Mouse (Mus musculus) 3134 (cell line): ENCODE results near the gene Ptk7.
A peak's percentile ranks its signal among the peaks of the same experiment; 100 is the strongest.

Source experiments
- DNase-seq: peaks from one replicate; pipeline ENCODE4 v3.0.0-alpha.2; 2011; ENCODE audit warnings: low spot score; ENCODE audit not compliant: insufficient read length; ENCODE audit errors: extremely low read depth

Ptk7 gene

DNA sequence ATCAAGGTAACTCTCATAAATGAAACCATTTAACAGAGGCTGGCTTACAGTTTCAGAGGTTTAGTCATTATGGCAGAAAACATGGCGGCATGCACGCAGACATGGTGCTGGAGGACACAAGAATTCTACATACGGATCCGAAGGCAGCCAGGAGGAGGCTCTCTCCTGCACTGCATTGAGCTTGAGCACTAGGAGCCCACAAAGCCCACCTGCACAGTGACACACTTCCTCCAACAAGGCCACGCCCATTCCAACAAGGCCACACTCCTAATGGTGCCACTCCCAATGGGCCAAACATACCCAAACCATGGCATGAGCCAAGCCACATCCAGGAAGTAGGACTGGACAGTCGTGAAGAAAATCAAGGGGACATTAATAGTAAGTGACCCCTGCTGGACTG is 18.0 kb downstream of the Ptk7 start:
- no peak for DNase-seq

- peak; percentile 75 for DNase-seq
Observed at GRCm38 (mm10) chr17:46609721-46610514, 19.4 kb downstream of the Ptk7 start.

GRCm38 (mm10) chr17:46605987-46606386 is 23.3 kb downstream of the Ptk7 start:
- DNase-seq, result no peak

- DNase-seq, result no peak
Observed at GRCm38 (mm10) chr17:46605126-46605525, 24.2 kb downstream of the Ptk7 start.

DNA sequence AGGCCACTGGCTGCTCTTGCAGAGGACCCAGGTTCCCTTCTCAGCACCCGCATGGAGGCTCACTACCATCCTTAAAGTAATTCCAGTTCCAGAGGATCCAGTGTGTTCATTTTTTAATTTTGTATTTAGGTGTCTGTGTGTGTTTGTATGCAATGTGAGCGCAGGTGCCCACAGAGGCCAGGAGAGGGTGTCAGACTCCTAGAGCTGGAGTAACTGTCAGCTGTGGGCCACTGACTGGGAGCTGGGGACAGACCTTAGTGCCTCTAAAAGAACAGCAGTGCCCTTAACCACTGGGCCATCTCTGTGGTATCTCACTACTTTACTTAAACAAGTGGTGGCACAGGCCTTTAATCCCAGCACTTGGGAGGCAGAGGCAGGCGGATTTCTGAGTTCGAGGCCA is 26.1 kb downstream of the Ptk7 start:
- no peak for DNase-seq

DNA sequence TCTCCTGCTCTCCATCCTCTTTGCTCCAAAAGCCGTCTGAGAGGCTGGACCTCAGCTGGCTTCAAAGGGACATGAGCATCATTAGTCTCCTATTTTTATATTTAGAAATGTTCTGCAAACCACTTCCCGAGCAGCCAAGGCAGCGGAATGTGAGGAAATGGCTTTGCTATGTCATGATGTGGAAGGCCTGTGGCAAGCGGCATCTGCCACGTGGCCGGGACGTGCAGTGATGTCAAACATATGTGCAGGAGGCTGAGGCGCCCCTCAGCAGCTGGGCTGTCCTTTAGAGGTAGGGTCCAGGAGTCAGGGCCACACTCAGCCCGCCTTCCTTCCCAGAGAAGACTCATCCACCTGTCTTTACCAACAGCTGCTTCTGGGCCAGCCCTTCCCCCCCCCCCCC is 27.1 kb downstream of the Ptk7 start:
- DNase-seq, result no peak

GRCm38 (mm10) chr17:46600569-46600968 is 28.7 kb downstream of the Ptk7 start:
- no peak for DNase-seq

- DNase-seq, result no peak
Observed at GRCm38 (mm10) chr17:46598963-46599362, 30.3 kb downstream of the Ptk7 start.

DNA sequence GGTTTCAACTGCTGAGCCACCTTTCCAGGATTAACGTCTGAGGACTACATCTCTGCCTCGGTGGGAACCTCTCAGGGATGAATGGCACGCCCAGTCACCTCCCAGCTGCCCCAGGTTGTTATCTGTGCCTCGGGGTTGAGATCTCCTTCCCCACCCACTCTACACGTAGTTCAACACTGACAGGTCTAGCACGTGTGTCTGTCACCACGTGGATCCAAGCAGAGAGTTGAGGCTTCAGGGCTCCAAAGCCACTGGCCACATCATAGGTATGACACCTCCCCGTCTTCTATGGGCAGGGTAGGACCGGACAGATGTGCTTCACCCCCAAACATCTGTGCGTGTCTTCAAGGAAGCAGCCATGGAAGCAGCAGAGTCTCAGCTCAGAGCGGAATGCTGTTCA is 31.3 kb downstream of the Ptk7 start:
- no peak for DNase-seq

GRCm38 (mm10) chr17:46595336-46595735 is 34.0 kb downstream of the Ptk7 start:
- no peak for DNase-seq

DNA sequence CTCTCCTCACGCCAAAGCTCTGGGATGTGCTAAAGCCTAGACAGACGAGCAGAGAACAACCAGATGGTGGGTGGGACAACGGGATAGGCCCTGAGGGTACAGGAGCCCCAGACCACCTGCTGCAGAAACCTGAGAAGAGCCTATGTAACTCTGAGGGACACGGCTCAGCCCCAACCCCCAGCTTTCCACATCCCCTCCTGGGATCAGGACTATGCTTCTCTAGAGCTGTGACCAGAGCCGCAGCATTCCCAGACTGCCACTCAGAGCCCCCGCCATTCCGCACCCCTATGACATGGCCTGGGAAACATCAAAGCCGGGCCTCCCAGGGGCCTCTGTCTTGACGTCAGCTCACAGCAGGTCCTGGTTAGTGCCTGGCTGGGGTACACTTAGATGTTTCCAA is 34.7 kb downstream of the Ptk7 start:
- no peak for DNase-seq

- DNase-seq, result no peak
Observed at GRCm38 (mm10) chr17:46593124-46593523, 36.2 kb downstream of the Ptk7 start.

GRCm38 (mm10) chr17:46591406-46591805 is 37.9 kb downstream of the Ptk7 start:
- no peak for DNase-seq

GRCm38 (mm10) chr17:46590439-46590838 is 38.9 kb downstream of the Ptk7 start:
- DNase-seq, result no peak

DNA sequence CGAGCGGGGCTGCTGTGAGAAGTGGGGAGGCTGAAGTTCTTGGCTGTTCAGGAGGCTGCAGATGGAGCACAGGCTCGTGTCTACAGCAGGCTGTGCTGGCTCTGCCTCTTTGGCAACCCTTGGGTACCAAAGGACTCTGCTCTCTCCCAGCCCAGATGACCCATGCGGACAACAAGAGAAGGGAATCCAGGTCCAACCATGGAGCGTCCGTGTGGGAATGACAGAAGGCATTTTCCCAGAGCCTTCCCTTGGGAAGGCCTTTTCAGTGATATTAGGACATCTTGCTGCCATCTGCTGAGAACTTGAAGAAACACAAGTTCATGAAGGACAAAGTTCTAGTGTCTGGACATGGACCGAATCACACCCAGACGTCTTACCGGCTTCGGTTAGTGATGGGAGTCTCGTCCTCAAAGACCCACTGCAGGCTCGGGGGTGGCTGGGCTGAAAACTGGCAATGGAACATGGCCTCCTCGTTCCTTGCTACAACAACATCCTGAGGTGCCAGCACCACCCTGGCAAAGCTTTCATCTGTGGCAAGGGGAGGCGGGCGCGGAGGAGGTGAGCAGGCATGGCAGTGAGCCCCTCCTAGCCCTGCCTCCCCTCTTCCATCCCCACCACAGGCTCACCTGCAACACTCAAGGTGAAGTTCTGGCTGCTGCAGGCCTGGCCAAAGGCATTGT is 39.5 kb downstream of the Ptk7 start:
- DNase-seq, result no peak

GRCm38 (mm10) chr17:46588913-46589312 is 40.4 kb downstream of the Ptk7 start:
- no peak for DNase-seq

DNA sequence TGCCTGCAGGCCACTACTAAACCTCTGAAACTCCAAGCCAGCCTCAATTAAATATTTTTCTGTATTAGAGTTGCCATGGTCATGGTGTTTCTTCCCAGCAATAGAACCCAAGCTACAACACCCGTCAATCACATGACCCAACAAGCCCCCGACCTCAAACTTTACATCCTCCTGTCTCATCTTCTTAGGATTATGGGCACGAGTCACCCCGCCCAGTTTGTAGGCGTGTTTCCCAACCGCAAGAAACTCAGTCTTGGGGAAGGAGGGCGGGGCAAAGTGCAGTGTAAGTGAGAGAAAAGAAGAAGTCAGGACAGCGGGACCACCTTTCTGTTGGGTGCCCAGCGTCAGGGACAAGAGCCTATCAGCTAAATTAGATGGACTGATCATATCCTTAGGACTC is 41.1 kb downstream of the Ptk7 start:
- DNase-seq, result no peak

- DNase-seq, result no peak
Observed at GRCm38 (mm10) chr17:46586327-46586726, 43.0 kb downstream of the Ptk7 start.

DNA sequence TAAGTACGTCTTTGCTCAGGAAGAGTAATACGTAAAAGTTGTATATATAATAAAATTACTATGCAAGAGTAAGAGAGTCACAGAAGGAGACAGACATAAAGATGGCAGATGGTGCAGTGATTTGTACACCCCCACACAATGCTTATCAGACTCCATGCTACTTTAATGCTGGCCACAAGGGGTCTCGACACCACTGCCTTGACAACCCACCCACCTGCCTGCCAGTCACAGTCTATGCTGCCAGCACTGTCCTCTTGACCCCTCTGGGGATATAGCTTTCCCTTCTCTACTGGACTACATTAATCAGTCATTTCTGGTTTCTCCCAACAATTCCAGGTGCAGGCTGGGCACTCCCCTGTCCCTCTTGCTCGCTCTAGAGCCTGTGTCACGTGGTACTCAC is 50.7 kb downstream of the Ptk7 start:
- DNase-seq, result no peak

DNA sequence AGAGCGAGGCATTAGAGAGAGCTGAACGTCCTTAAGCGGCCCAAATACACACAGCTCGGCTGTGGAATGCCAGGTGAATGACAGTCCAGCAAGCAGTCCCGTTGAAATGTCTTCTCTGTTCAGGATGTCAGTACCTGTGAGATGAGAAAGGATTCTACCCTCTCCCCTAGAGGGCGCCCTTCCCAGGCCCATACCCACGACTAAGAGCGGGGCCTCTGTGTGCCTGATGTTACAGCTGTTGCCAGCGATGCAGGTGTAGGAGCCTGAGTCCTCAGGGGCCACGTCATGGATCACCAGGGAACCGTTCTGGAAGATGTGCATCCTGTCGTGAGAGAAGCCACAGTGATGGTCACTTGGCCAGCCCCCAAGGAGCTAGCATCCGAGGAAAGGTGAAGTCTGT is 53.2 kb downstream of the Ptk7 start:
- DNase-seq, result no peak

DNA sequence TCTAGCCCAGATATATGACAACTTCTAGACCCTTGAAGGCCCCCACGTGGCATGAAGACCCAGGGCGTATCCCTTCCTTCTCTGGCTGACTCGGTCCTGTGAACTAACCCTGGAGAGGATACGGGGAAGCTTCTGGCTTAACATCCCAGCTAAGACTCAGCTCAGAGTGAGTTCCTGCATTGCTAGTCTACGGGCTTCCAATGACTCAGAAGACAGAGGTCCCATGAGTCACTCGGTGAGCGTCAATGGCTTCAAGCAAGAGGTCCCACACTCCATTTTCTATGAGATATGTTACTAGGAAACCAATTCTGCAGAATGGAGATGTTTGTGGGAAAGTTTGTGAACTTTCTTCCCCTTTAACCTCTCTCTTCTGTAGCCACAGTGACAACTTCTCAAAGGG is 54.8 kb downstream of the Ptk7 start:
- no peak for DNase-seq

GRCm38 (mm10) chr17:46571005-46571404 is 58.3 kb downstream of the Ptk7 start:
- no peak for DNase-seq
